Mouse (Mus musculus) central nervous system, embryonic 18 days (tissue): ENCODE data around the gene Abi3bp. TPM values are rescaled to one million over a fixed set of nuclear protein-coding genes. Genes with fewer than 3 reads are reported as not detected.

Experiments used
- polyA plus RNA-seq: library from polyadenylated mRNA; depleted of rRNA; stranded (reverse); fragments of >200 nt; gene quantifications from 2 replicates; pipeline ENCODE4 v1.2.3, GENCODE M21; 2012; rRNA removed

Gene Abi3bp
- 0.49 and 1.9 TPM in 2 replicates for polyA plus RNA-seq

DNA sequence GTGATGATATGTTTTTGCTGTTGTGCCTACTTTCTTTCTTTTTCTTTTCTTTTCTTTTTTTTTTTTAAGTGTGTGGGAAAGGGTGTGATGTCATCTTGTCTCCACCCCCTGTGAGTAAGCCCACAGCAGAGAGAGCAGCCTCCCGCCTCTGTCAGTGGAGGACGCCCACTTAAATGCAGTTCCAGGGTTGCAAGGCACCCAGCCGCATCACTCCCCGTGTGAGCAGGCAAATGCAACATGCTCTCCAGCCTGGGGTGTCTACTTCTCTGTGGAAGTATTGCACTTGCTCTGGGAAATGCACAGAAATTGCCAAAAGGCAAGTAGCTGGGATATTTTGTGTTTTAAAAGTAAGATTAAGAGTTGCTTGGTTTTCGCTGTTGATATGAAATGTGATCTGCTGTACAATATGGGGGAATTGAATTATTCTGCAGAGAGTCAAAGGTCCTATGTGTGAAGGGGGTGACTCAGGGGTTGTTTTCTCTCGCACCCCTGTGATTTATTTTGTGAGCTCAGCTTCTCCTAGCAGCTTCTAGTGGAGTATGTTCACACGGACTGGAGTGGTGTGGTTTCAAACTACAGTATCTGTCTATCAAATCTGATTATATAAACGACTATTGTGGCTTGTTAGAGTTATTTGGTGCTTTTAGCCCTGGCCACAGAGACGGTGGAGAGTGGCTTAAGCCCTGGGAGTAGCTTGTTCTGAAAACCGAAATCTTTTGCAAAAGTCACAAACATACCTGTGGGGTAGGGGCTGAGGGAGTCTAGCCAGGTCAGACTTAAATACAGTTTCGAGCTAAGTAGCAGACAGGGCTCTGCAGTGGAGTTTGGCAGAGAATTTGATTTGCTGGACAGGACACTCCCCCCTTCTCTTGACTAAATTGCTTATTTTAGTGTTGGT lies at the start of gene Abi3bp:
Gene Abi3bp (plus strand): TSS at position 202 of the 898 bp plus-strand sequence.

DNA sequence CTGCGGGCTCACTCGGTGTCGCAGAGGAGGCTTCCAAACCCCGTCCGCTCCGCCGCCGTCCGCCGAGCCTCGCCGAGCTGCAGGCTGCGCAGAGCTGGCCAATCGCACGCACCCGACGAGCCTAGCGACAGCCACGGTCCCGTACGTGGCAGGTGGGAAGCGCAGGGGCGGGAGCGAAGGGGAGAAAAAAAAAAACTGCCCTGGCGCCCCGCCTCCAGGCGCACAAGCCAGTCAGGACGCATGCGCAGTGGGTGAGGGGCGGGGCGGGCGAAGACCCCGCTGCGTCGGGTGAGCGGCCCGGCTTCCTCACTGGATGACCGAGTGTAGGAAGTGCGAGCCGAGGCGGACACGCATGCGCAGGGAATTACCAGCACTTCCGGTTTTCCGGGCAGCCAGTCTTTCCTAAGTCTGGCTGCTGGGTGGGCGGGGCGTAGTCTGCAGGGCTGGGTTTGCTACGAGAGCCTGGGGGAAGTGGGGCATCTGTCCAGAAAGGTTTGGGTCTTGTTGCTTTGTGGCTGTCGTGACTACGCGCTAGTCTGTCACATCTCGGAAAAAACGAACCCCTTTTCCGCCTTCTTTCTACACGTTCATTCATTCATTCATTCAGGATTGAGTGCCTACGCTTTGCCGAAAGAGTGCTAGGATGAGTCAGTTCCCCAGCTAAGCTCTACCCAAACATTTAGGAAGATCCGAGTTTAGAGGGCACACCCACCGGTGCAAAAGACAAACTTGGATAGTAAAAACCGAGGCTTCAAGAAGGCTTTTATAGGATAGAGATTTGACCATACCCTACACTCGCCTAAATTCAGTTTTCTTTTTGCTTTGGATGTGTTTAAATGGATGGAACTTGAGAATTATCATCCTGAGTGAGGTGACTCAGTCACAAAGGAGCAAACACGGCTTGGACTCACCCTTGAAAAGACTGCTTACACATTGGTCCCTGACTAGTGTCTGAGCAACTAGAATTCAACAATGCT lies 239.8 kb downstream of the Abi3bp start, which contains the start of gene Tfg:
Gene Tfg (minus strand): TSS at position 227 of the 977 bp plus-strand sequence.

Other genes with a start within 250 kb of the Abi3bp start
- 107 and 110 TPM in 2 replicates for gene Tfg, start 239.6 kb downstream of the Abi3bp start, polyA plus RNA-seq